Mouse (Mus musculus) kidney, adult 8-10 months (tissue): ENCODE measurements around the gene Slc5a10.

Experiments used
- DNase-seq, 2 experiments: peaks; one replicate each; pipeline ENCODE4 v3.0.0; 2022

Gene Slc5a10

DNA sequence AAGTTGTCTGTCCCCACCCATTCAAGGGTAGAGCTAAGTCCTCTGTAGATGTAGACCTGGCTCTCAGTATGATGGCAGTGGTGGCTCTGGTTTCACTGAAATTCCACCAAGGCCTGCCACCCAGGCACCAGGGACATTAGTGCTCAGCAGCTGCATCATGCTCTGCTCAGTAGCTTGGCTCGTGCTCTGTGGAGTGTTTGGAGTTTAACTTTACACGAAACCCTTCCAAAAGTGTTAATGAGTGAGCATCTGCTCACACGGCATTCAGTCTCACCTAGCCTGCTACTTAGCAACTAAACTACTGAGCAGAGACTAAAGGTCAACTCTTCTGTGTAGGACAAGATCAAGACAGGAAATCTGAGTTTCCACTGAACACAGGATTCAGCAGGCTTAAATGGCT, at the start of gene Slc5a10:
Gene Slc5a10 (minus strand): TSS at position 191 of the 400 bp plus-strand sequence.
- DNase-seq: peak; percentile 71 to 78

DNA sequence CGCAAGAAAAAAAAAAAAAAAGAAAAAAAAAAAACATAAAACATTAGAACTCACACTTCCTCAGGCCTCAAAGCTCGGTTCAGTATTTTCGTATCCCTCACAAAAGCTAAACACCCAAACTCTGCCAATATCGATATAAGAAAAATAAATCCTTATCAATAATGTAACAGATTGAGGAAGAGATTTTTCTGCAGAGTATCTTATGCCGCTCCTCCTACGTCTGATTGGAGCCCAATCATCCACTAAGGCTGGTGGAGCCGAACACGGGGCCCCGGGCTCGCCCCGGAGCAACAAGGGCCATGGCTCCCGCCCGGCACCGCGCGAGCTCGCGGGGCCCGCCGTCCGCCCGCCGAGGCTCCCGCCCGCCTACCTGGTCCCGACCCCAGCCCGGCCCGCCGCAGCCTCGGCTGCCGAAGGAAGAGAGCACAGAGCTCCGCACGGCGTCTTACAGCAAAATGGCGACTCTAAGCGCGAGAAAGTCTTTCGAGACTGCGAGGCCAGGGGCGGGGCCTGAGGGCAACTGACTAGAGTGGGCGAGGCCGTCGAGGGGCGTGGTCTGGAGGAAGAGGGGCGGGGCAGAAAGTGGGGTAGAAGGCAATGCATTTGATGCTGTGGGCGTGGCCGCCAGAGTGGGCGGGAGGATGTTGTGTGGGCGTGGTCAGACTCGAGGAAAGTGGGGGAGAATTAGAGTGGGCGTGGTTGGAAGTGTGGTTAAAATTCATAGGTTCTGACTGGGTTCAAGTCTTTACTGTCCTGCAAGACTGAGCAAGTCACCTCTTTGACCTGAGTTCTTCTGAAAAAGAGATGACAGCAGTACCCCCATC, 41.2 kb upstream of the Slc5a10 start, which contains the start of gene Prpsap2:
Gene Prpsap2 (minus strand): TSS at position 505 of the 824 bp plus-strand sequence.
- DNase-seq: peak; percentile 99 to 100

DNA sequence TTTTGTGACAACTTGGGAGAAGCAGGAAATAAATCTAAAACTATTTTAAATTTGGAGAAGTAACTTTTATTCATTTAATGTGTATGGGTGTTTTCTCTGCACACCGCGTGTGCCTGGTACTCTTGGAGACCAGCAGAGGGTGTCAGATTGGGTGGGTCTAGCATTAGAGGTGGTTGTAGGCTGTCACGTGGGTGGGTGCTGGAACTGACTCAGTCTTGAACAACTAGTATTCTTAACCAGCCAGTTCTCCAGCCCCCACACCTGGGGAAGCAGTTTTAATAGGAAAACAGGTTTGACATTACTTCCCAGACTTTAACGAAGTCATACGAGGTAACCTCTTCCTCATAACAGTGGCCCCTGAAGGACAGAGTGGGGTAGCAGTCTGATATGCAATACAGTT, 39.9 kb upstream of the Slc5a10 start:
- no peak for DNase-seq

DNA sequence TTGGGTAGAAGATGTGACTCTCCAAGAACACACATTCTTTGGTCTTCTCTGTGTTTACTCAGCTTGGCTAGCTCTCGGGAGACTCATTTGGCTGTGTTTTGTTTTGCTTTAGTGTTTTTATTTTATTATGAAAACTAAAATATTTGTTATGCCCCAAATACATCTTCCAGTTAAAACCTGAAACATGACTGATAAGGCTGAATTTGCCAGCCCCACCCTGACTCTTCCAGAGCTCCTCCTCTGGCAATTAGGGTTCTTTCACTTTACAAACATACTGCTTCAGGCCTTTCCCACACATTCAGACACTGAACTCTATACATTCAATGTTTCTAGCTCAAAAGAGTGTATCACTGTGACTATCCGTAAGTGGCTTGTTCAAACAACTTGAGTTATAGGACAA, 36.5 kb upstream of the Slc5a10 start:
- no peak for DNase-seq

DNA sequence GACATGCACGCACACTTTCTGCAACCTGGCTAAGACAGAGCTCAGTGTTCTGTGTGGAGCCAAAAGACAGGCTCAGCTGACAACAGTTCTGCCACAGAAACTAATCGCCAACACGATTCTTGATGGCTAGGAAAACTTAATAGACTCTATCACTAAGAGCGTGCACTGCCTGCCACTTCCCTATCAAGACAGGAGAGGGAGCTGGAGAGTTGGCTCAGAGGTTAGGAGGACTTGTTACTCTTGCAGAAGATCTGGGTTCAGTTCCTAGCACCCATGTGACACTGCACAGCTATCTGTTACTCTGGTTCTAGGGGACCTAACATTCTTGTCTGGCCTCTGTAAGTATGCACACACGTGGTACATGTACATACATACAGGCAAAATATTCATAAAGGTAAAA, 31.0 kb upstream of the Slc5a10 start:
- peak in 1 of 2 experiments; percentile 15 for DNase-seq

DNA sequence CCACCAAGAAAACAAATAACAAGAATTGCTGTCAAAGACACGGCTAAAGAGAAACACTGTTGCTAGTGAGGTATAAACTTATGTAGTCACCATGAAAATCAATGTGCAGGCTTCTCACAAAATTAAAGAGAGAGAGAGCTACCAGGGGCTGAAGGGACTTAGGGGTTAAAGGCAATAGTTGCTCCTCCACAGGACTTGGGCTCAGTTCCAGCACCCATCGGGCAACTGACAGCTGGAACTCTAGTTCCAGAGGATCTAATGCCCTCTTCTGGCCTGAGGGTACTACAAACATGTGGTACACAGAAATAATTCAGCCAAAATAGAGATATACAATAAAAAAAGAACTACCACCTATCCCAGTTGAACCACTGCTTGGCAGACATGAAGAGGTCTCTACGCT, 26.5 kb upstream of the Slc5a10 start:
- DNase-seq: no peak

DNA sequence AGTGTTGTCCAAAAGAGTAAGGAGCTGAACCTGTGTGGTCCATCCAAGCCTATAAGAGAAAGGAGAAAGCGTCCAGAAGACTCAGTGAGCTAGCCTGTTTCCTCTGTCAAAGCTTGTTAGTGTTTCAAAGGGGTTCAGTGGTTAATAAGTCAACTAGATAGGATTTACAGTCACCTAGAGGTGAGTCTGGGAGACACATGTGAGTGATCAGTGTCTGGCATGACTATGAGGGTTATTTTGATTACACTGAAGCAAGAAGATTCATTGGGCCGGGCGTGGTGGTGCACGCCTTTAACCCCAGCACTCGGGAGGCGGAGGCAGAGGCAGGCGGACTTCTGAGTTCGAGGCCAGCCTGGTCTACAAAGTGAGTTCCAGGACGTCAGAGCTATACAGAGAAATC, 25.2 kb upstream of the Slc5a10 start:
- peak; percentile 27 for DNase-seq

DNA sequence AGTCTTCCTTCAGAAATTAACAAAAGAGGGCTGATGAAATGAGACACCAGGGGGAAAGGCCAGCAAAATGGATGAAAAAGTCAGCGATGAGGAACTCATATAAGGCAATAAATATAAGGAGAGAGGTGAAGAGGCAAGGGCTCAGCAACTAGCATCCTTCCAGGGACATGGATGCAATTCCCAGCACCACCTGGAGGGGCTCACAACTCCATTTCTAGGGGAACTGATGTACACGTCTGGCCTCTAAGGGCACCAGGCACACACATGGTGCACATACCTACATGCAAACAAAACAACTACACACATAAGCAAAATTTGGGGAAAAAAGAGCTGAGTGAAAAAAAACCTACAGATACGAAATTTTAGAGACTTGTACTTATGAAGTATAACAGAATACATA, 23.8 kb upstream of the Slc5a10 start:
- DNase-seq: no peak

DNA sequence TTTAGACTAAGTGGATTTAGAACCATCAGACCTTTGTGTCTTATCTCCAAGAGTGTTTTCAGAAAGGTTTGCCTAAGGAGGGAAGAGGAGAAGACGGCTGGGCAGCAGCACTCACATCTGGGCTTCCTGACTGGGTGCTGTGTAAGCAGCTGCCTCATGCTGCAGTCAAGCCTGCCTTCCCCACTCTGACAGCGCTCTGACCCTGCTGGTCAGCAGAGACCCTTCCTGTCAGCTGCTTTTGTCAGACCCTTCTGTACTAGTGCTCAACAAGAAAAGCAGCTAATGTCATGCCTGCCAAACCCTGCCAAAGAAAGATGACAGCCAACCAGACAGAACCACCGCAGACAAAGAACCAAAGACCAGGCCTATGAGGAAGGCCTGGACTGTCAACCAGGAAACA, 23.1 kb upstream of the Slc5a10 start:
- DNase-seq: no peak

DNA sequence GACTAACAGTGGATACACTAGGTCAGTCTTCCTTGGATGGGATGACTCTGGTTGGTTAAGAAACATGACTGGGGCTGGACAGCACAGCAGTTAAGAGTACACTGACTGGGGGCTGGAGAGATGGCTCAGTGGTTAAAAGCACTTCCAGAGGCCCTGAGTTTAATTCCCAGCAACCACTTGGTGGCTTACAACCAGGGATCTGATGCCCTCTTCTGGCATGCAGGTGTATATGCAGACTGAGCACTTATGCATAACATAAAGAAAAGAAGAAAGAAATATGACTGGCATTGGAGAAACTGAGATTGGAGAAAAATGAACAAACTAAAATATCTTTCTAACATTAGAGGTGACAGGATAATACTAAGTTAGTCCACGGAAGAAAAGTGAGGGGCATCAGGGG, 19.9 kb upstream of the Slc5a10 start:
- no peak for DNase-seq

DNA sequence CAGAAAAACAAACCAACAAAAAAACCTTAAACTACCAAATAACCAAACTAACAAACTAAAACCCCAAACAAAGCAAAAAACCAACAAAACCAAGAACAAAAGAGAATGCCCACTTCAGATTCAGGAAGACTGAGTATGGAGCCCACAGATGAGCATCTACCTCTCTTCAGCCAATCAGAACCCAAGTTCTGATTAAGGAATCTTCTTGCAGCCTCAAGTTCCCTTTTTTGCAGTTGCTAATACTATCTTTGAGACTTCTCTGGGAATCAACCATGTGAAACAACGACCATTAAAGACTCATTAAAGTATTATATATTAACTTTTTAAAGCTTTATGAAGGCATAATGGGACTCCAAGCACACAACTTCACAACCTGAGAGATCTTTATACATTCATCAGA, 16.7 kb upstream of the Slc5a10 start:
- DNase-seq: no peak

DNA sequence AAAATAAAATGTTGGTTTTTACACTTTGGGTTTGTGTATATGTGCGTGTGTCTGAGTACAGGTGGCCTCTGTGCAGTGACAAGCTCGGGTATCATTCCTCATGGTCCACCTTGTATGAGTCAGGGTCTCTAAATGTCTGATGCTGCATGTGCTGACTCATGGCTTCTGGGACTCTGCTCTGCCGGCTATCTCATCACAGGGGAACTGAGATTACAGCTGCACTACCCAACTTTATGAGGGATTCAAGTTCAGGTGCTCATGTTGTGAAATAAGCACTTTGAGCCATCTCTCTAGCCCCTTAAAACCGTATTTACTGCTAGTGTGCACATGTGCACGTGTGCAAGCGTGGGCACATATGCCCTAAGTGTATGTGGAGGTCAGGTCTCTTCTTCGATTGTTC, 12.0 kb upstream of the Slc5a10 start:
- no peak for DNase-seq

DNA sequence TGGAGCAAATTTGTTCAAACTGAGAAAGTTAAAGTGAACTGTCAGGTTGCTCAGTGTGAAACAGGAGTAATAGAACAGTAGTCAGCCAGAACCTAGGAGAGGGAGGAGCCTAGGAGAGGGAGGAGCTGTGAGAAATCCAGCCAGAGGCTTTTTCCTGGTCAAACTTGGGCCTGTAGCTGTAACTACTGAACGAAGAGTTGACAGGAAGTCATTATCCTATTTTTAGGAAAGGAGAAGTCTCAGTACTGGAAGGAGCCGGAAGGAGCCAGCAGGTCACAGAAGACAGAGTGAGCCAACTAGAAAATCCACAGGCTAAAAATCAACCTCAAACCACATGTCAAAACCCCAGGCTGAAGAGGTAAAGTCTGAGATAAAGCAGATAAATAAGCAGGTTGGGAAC, 7.4 kb upstream of the Slc5a10 start:
- peak; percentile 67 to 69 for DNase-seq

DNA sequence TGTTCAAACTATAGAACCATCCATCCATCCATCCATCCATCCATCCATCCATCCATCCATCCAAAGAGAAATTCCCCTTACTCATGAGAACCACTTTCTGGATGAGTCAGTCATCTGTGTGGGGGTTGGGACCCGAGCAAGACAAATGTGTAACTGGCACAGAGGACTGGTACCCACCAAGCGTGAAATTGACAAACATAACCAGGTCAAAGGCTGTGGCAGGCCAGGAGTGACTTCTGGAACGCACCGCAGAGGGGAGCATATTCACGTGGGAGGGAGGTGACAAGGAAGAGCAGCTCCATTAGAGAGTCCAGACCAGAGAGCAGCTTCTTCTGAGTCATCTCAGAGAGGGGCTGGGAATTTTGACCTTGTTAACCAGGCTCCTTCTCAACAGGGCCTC, 1.5 kb upstream of the Slc5a10 start:
- peak; percentile 74 to 84 for DNase-seq

DNA sequence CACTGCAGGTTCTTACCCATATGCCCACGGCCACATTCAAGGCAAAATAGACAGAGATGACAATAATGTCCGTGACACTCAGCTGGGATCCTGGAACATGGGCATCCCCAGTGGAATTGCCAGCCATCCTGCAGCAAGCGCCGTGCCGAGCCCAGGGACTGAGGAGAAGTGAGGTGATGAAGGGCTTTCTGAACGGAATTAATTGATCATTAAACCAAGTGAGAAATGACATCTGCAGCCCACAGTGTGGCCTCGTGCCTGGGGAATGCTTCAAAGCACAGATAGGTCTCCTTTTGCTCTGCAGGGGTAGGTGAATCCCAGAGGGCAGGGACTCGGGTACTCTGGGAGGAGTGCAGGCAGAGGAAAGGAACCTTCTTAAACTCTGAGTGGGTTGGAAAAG, 800 bp downstream of the Slc5a10 start:
- DNase-seq: peak; percentile 58 to 72

DNA sequence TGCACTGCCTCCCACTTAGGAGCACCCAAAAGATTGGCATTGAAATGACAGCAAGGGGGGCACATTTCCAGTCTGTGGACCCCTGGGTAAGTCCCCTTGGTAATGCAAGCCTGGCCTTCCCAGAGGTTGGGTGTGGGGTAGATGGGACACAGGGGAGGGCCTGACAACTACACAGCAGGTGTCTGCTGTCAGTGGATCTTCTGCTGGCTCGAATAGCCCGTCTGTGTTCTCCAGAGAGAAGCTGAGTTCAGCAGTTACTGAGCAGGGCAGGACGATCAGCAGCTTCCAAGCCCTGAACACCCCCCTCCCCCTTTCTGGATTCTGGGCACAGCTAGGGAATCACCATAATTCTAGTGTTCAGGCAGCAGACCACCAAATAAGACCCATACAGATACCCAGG, 1.2 kb downstream of the Slc5a10 start:
- DNase-seq: no peak

DNA sequence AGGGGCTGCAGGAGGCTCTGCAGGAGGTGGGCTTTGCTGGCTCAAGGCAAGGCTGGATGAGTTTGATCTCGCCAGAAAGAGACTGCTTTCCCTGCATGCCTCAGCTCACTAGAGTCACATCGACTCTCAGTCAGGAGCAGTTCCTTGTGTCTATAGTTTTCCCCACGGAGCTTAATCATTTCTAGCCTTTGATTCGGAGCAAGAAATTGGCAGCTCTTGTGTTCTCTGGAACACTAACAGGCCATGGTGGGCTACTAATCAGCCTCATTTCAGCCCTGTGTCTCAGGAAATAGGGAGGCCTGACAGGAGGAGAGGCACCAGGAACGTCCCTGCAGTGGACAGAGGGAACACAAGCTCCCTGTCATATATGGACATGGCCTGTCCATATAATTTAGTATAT, 2.6 kb downstream of the Slc5a10 start:
- DNase-seq: peak in 1 of 2 experiments; percentile 54

DNA sequence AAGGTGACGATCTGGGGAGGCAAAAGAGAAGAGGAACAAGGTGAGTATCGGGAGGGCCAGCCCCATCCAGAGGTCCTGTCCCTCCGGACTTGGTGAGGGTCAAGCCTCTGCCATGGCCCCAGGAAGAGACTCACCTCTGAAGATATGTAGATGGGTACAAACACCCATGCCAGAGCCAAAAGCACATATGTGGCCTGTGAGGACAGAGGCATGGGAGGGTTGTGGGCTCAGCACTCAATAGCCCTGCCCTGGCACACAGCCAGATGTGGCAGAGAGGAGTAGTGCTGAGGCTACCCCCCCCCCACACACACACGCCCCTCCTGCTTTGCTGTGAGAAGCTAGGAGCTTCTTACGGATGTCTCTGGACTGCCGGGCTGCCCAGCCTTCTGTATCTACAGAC, 5.5 kb downstream of the Slc5a10 start:
- no peak for DNase-seq

DNA sequence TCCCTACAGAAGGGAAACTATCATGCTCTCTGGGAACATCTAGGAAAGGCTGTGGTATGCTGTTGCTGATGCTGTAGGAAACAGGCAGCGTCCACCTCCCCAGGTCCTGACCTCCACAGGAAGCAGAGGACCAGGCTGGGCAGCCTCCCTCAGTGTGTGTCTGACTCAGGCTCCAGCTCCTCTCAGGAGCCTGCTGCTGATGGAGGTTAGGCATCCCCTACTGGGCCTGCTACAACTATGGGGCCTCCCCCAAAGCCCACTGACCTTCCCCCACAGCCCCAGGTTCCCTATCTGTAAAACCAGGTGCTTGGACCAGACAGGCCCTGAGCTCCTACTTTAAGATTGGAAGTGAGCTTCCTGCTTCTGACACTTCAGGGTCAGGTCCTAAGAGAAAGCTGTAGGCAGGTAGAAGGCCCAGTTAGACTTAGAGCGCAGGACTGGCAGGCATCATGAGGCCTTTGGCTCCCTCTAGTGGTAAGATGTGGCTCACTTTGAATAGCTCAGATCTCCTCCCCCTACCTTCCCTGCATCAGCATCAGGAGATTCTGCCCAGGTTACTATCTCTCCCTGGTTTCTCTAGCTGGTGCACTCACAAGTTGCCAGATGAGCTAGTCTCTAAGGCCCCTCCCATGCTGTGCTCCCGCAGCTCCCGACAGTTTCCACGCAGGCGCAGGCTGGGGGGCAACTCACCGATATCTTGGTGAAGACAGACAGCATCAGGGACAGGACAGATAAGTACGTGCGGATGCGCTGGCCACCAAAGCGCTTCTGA, 6.1 kb downstream of the Slc5a10 start:
- DNase-seq: peak; percentile 71 to 73

DNA sequence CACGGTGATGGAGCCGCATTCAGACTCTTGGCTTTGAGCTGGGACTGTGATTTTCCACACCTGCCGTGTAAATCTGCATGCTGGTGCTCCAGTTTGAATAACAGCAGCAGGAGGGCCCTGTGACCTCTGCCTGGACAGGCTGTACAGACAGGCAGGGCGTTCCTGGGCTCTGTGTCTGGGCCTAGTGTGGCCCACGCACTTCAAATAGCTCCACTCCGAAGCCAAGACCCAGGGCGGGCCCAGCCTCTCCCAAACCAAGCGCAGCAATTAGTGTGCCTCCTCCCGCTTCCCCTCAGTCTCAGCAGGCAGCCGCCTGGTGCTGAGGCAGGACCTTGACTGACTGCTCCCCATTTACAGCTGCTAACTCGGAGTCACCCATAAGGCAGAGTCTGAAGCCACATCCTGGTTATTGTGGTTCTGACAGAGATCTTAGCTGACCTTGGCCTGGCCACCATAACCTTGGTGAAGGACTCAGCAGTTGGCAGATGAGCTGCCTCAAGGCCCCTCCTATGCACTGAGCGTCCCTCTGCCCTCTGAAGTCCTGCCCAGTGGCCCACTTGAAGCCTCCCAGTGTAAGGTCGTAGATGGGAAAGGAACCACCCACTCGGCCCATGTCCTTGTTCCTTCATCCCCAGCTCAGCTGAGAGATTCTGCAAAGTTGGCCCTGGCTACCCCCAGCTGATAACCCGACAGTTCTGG, 7.3 kb downstream of the Slc5a10 start:
- no peak for DNase-seq

DNA sequence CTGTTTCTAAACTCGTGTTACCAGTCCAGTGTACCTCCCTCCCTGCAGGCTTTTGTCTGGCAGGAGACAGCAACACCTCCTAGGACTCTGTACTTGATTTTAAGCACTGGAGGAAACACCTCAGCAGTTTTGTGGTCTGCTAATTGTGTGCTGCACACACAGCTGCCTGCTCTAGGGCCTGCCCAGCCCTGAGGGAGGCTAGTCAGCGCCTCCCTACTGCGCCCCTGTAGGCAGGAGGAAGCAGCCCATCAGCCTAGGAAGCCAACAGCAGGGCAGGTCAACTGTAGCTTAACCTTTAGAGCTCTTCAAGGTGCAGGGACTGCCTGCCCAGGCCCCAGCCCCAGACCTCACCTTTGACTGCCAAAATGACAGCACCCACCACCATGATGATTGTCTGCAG, 11.7 kb downstream of the Slc5a10 start:
- peak in 1 of 2 experiments; percentile 59 for DNase-seq

DNA sequence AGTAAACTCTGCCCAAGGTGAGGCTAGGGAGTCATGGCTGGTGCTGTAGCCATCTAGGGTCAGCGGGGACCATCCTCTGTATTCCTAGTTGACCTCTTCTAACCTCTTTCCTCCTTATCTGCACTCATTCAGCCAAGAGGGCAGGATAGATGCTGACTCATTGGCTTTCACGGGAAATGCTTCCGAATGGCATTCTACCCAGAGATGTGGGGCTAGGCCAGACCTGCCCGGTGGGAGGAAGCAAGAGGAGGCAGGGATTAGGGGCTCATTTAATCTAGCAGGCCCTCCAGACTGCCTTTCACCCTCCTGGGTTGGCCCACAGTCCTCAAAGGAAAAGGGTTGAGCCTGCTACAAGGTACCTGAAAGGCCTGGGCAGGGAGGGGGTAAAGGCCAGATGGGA, 14.4 kb downstream of the Slc5a10 start:
- no peak for DNase-seq

DNA sequence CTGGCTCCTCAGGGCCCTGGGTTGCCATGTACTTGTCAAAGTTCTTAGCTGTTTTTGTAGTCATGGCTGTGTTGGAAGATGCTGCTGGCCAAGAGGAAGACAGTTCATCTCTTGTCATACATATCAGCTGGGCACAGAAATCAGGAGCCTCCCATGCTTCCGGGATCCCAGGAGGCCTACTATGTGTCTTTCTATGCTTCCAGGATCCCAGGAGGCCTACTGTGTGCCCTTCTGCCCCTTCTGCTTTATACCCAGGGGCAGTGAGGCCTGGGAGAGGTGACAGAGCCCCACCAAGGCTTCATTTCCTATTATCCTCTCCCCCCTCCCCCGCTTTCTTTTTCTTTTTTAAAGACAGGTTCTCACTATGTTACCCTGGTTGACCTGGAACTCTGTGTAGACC, 15.0 kb downstream of the Slc5a10 start:
- DNase-seq: no peak

DNA sequence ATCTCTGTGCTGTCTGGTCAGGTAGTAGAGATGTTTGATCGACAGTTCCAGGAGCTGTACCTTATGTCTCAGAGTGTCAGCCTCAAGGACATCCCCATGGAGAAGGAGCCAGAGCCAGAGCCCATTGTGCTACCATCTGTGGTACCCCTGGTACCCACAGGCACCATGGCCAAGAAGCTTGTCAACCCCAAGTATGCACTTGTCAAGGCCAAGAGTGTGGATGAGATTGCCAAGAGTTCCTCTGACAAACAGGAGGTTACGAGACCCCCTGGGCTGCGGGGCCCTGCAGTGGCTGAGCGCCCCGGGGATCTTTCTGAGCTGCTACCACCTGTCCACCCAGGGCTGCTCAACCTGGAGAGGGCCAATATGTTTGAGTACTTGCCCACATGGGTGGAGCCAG, 18.1 kb downstream of the Slc5a10 start:
- no peak for DNase-seq
